Mouse (Mus musculus) spleen, adult 10 weeks (tissue): Measurements from ENCODE around the gene T. TPM values are rescaled to one million over a fixed set of nuclear protein-coding genes. Genes with fewer than 3 reads are reported as not detected.

Experiments
- polyA plus RNA-seq: library from polyadenylated mRNA; stranded (reverse); fragments of 350-450 nt; fragmentation: Illumina TruSeq; extraction: RNeasy Lipid Tissue Mini Kit (QIAGEN cat#74804); gene quantifications from one replicate; pipeline ENCODE4 v1.2.3, GENCODE M21; 2015; ENCODE audit warnings: low replicate concordance; ENCODE audit not compliant: insufficient read depth

The T gene
- polyA plus RNA-seq = not detected

DNA sequence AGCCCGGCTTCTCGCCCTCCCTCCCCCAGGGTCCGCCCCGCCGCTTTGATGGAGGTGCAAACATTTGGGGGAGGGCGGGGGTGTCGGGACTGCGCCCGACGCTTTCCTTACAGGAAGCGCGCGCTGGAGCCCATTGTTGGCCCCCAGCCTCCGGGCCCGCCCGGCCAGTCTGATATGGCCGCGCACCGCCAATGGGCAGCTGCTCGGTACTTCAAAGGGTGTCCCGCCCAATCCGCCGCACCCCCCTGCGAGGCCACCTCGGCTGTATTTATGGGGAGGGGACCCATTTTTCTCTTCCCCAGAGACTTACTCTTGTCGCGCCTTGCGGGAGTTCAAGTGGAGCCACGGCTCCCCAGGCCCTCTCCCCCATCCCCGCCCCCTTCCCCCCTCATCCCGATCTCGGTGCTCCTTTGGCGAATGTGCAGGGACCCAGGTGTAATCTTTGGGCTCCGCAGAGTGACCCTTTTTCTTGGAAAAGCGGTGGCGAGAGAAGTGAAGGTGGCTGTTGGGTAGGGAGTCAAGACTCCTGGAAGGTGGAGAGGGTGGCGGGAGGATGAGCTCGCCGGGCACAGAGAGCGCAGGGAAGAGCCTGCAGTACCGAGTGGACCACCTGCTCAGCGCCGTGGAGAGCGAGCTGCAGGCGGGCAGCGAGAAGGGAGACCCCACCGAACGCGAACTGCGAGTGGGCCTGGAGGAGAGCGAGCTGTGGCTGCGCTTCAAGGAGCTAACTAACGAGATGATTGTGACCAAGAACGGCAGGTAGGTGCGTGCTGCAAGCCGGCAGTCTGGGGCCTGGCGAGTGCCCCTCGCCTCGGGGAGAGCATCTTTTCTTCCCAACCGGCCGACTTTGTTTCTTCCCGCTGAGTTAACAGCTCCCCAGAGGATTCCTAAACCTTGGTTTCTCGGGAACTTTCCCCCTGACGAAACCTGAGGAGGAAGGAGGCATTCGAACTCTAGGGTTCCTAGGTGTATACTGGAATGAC, at the start of gene T:
Gene T, plus strand, starts transcription at position 446 of the 983 bp plus-strand sequence.

Other genes with a start within 250 kb of the T start
- gene Ccr6, start 198.4 kb upstream of the T start, polyA plus RNA-seq = 85.7 TPM
- 152 TPM for gene Mpc1, start 151.5 kb upstream of the T start, polyA plus RNA-seq
- gene Sft2d1, start 123.3 kb upstream of the T start, polyA plus RNA-seq = 131 TPM
- 0.29 TPM for gene Prr18, start 97.0 kb upstream of the T start, polyA plus RNA-seq
- not detected for gene T2, start 78.4 kb upstream of the T start, polyA plus RNA-seq
- 1.6 TPM for gene Pde10a, start 90.9 kb downstream of the T start, polyA plus RNA-seq
- gene Gm17087, start 132.5 kb downstream of the T start, polyA plus RNA-seq = not detected